Mouse (Mus musculus): ENCODE data around the gene Slc48a1.

Slc48a1 gene

GRCm38 (mm10) chr15:97800853-97801252 is 22.5 kb downstream of the Slc48a1 start:
- no peak for DNase-seq (ENCODE audit: extremely low read depth, low read depth, low spot score)

GRCm38 (mm10) chr15:97801811-97802210 is 23.5 kb downstream of the Slc48a1 start:
- no peak for DNase-seq (ENCODE audit: extremely low read depth, low read depth, low spot score)

GRCm38 (mm10) chr15:97802575-97802974 is 24.3 kb downstream of the Slc48a1 start:
- DNase-seq (ENCODE audit: extremely low read depth, low read depth, low spot score), result no peak

GRCm38 (mm10) chr15:97807867-97808266 is 29.5 kb downstream of the Slc48a1 start:
- DNase-seq (ENCODE audit: extremely low read depth, low read depth, low spot score), result no peak

GRCm38 (mm10) chr15:97808532-97808931 is 30.2 kb downstream of the Slc48a1 start:
- DNase-seq (ENCODE audit: extremely low read depth, low read depth, low spot score), result no peak

- DNase-seq (ENCODE audit: extremely low read depth, low read depth, low spot score), result no peak
Observed at GRCm38 (mm10) chr15:97809206-97809605, 30.9 kb downstream of the Slc48a1 start.

- no peak for DNase-seq (ENCODE audit: extremely low read depth, low read depth, low spot score)
Observed at GRCm38 (mm10) chr15:97809942-97810341, 31.6 kb downstream of the Slc48a1 start.

- no peak for DNase-seq (ENCODE audit: extremely low read depth, low read depth, low spot score)
Observed at GRCm38 (mm10) chr15:97810399-97810798, 32.1 kb downstream of the Slc48a1 start.

GRCm38 (mm10) chr15:97811307-97811706 is 33.0 kb downstream of the Slc48a1 start:
- no peak for DNase-seq (ENCODE audit: extremely low read depth, low read depth, low spot score)

GRCm38 (mm10) chr15:97812126-97812525 is 33.8 kb downstream of the Slc48a1 start:
- peak; percentile 26 for DNase-seq (ENCODE audit: extremely low read depth, low read depth, low spot score)

GRCm38 (mm10) chr15:97812875-97813274 is 34.6 kb downstream of the Slc48a1 start:
- DNase-seq (ENCODE audit: extremely low read depth, low read depth, low spot score), result no peak

- no peak for DNase-seq (ENCODE audit: extremely low read depth, low read depth, low spot score)
Observed at GRCm38 (mm10) chr15:97813452-97814204, 35.3 kb downstream of the Slc48a1 start.

GRCm38 (mm10) chr15:97814703-97815102 is 36.4 kb downstream of the Slc48a1 start:
- no peak for DNase-seq (ENCODE audit: extremely low read depth, low read depth, low spot score)

- no peak for DNase-seq (ENCODE audit: extremely low read depth, low read depth, low spot score)
Observed at GRCm38 (mm10) chr15:97815254-97815653, 36.9 kb downstream of the Slc48a1 start.

- DNase-seq (ENCODE audit: extremely low read depth, low read depth, low spot score), result no peak
Observed at GRCm38 (mm10) chr15:97816199-97816994, 38.1 kb downstream of the Slc48a1 start.

GRCm38 (mm10) chr15:97819937-97820336 is 41.6 kb downstream of the Slc48a1 start:
- no peak for DNase-seq (ENCODE audit: extremely low read depth, low read depth, low spot score)

- no peak for DNase-seq (ENCODE audit: extremely low read depth, low read depth, low spot score)
Observed at GRCm38 (mm10) chr15:97821321-97821982, 43.1 kb downstream of the Slc48a1 start.

GRCm38 (mm10) chr15:97821983-97822363 is 43.7 kb downstream of the Slc48a1 start:
- DNase-seq (ENCODE audit: extremely low read depth, low read depth, low spot score), result no peak

GRCm38 (mm10) chr15:97822545-97823228 is 44.4 kb downstream of the Slc48a1 start:
- DNase-seq (ENCODE audit: extremely low read depth, low read depth, low spot score), result no peak

GRCm38 (mm10) chr15:97823479-97823878 is 45.2 kb downstream of the Slc48a1 start:
- DNase-seq (ENCODE audit: extremely low read depth, low read depth, low spot score), result no peak

- no peak for DNase-seq (ENCODE audit: extremely low read depth, low read depth, low spot score)
Observed at GRCm38 (mm10) chr15:97824042-97824441, 45.7 kb downstream of the Slc48a1 start.
